Mouse (Mus musculus) MEL (cell line): Measurements from ENCODE around the gene Naa80. TPM values are rescaled to one million over a fixed set of nuclear protein-coding genes. Genes with fewer than 3 reads are reported as not detected.
A peak's percentile ranks its signal among the peaks of the same experiment; 100 is the strongest.

Source experiments
- DNase-seq: peaks from one replicate; pipeline ENCODE4 v3.0.0; 2011; ENCODE audit warnings: low read depth, low spot score
- H3K27ac ChIP-seq: 2 replicates; pipeline ENCODE4 v1.5.1; 2012; ENCODE audit warnings: low read depth, mild to moderate bottlenecking, control low read depth, low read length, moderate library complexity; ENCODE audit not compliant: control insufficient read depth
- H3K27me3 ChIP-seq, 2 experiments: fragments of 150-350 bp in 1 of 2; sonication (generic) in 1 of 2; 2 replicates each; pipeline ENCODE4 v1.6.1; 2012; ENCODE audit warnings: low read length in 2 of 2, mild to moderate bottlenecking in 2 of 2, improper control_type of control experiment in 1 of 2, moderate library complexity in 1 of 2; ENCODE audit not compliant: insufficient read depth in 2 of 2, control insufficient read depth in 1 of 2
- H3K36me3 ChIP-seq, 2 experiments: 2 replicates each; pipeline ENCODE4 v1.6.1; 2012 to 2014; ENCODE audit warnings: low read length in 2 of 2, improper control_type of control experiment in 1 of 2, inconsistent platforms in 1 of 2, mild to moderate bottlenecking in 1 of 2; ENCODE audit not compliant: insufficient read depth in 2 of 2, control insufficient read depth in 1 of 2
- H3K4me1 ChIP-seq, 2 experiments: fragments of 150-350 bp in 1 of 2; sonication (generic) in 1 of 2; 2 replicates each; pipeline ENCODE4 v1.6.1; 2012; ENCODE audit warnings: low read length in 2 of 2, improper control_type of control experiment in 1 of 2, mild to moderate bottlenecking in 1 of 2; ENCODE audit not compliant: insufficient read depth in 2 of 2, control insufficient read depth in 1 of 2
- H3K4me3 ChIP-seq, 2 experiments: fragments of 150-350 bp in 1 of 2; sonication (generic) in 1 of 2; 2 replicates each; pipeline ENCODE4 v1.5.1; 2012; ENCODE audit warnings: low read depth in 2 of 2, low read length in 2 of 2, mild to moderate bottlenecking in 2 of 2, moderate library complexity in 2 of 2, control low read depth in 1 of 2, improper control_type of control experiment in 1 of 2; ENCODE audit not compliant: control insufficient read depth in 1 of 2, insufficient read depth in 1 of 2
- H3K79me2 ChIP-seq: 2 replicates; pipeline ENCODE4 v1.6.1; 2012; ENCODE audit warnings: mild to moderate bottlenecking, low read length, moderate library complexity; ENCODE audit not compliant: control insufficient read depth, poor library complexity, insufficient read depth
- H3K9ac ChIP-seq: 2 replicates; pipeline ENCODE4 v1.6.1; 2012; ENCODE audit warnings: low read depth, mild to moderate bottlenecking, control low read depth, low read length, moderate library complexity; ENCODE audit not compliant: control insufficient read depth, poor library complexity, severe bottlenecking
- H3K9me3 ChIP-seq: fragments of 150-350 bp; sonication (generic); replicated peaks from 2 replicates; pipeline ENCODE4 v1.6.1; 2012; ENCODE audit warnings: mild to moderate bottlenecking, low read length, improper control_type of control experiment, moderate library complexity; ENCODE audit not compliant: insufficient read depth
- BHLHE40 ChIP-seq: IDR thresholded peaks from 2 replicates; pipeline ENCODE4 v1.6.1; 2012; ENCODE audit warnings: low read depth, mild to moderate bottlenecking, inconsistent platforms, low read length, improper control_type of control experiment, borderline replicate concordance
- CHD1 ChIP-seq: IDR thresholded peaks from 2 replicates; pipeline ENCODE4 v1.6.1; 2012; ENCODE audit warnings: low read depth, mild to moderate bottlenecking, inconsistent platforms, low read length, improper control_type of control experiment
- CHD2 ChIP-seq: IDR thresholded peaks from 2 replicates; pipeline ENCODE4 v1.6.1; 2011; ENCODE audit warnings: low read length, improper control_type of control experiment
- GATA1 ChIP-seq: IDR thresholded peaks from 2 replicates; pipeline ENCODE4 v1.6.1; 2011; ENCODE audit warnings: low read depth, low read length, improper control_type of control experiment
- HCFC1 ChIP-seq: IDR thresholded peaks from 2 replicates; pipeline ENCODE4 v1.6.1; 2012; ENCODE audit warnings: low read depth, mild to moderate bottlenecking, inconsistent platforms, low read length, improper control_type of control experiment, moderate library complexity
- MAFK ChIP-seq: IDR thresholded peaks from 2 replicates; pipeline ENCODE4 v1.6.1; 2011; ENCODE audit warnings: low read depth, mild to moderate bottlenecking, low read length, improper control_type of control experiment, borderline replicate concordance
- MAX ChIP-seq: IDR thresholded peaks from 2 replicates; pipeline ENCODE4 v1.6.1; 2011; ENCODE audit warnings: low read length, improper control_type of control experiment
- MAZ ChIP-seq: IDR thresholded peaks from 2 replicates; pipeline ENCODE4 v1.6.1; 2012; ENCODE audit warnings: low read depth, mild to moderate bottlenecking, inconsistent platforms, low read length, improper control_type of control experiment
- NELFE ChIP-seq: IDR thresholded peaks from 2 replicates; pipeline ENCODE4 v1.6.1; 2011; ENCODE audit warnings: low read depth, low read length, improper control_type of control experiment
- NRF1 ChIP-seq: IDR thresholded peaks from 2 replicates; pipeline ENCODE4 v1.6.1; 2014; ENCODE audit warnings: low read depth, mild to moderate bottlenecking, inconsistent platforms, low read length, improper control_type of control experiment, moderate library complexity; ENCODE audit not compliant: poor library complexity, insufficient read depth, severe bottlenecking
- POLR2AphosphoS2 ChIP-seq: IDR thresholded peaks from 2 replicates; pipeline ENCODE4 v1.6.1; 2011; ENCODE audit warnings: low read length, improper control_type of control experiment
- SMC3 ChIP-seq: IDR thresholded peaks from 2 replicates; pipeline ENCODE4 v1.6.1; 2011; ENCODE audit warnings: low read depth, low read length, improper control_type of control experiment
- UBTF ChIP-seq: IDR thresholded peaks from 2 replicates; pipeline ENCODE4 v1.6.1; 2012; ENCODE audit warnings: low read depth, mild to moderate bottlenecking, inconsistent platforms, low read length, improper control_type of control experiment, moderate library complexity, borderline replicate concordance; ENCODE audit not compliant: insufficient read depth
- USF2 ChIP-seq, 2 experiments: IDR thresholded peaks; 2 replicates each; pipeline ENCODE4 v1.6.1; 2011 to 2012; ENCODE audit warnings: improper control_type of control experiment in 2 of 2, low read length in 2 of 2, borderline replicate concordance in 1 of 2, inconsistent platforms in 1 of 2, low read depth in 1 of 2, mild to moderate bottlenecking in 1 of 2; ENCODE audit not compliant: insufficient read depth in 1 of 2
- polyA plus RNA-seq, 2 experiments: library from polyadenylated mRNA; stranded (reverse) in 1 of 2; unstranded in 1 of 2; fragments of >175 nt in 1 of 2; fragments of >200 nt in 1 of 2; gene quantifications; 2 replicates each; pipeline versions ENCODE4 v1.2.1 to v1.2.4; 2012; ENCODE audit warnings: low replicate concordance in 2 of 2, low read depth in 1 of 2; ENCODE audit not compliant: insufficient read length in 2 of 2, insufficient read depth in 1 of 2, missing spikeins in 1 of 2
- total RNA-seq: library from RNA; depleted of rRNA; stranded (reverse); fragments of 300-350 nt; gene quantifications from 2 replicates; pipeline ENCODE4 v1.2.3, GENCODE M21; 2012

Naa80 gene
- total and polyA plus RNA-seq, 3 experiments: 14.3 to 74.0 TPM; not detected in 1

DNA sequence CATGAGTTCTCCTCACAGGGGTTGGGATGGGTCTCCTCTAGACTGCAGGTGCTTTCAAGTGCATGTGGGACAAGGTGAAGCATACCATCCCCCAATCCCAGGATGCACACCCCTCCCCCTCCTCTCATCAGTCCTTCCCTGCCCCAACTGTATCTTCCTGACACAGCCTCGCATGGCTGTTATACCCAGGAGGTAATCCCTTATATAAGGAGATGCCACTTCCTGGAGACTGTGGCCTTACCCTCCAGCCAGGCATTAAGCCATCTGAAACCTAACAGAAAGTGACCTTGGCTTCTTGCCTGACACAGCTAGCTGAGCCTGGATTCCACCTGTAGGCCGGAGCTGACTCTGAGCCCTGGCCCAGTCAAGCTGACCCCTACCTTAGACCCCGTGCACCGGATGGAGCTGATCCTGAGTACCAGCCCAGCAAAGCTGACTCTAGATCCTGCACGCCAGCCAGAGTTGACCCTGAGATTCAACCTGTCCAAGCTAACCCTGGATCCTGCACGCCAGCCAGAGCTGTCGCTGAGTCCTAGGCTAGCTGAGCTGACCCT, 3.9 kb downstream of the Naa80 start:
- no peak for DNase-seq
- TF ChIP-seq BHLHE40 (no peak), CHD2 (no peak), CHD1 (no peak), USF2 (IDR thresholded peaks at IDR 0.05; ENCODE audit: borderline replicate concordance in 1 of 2, insufficient read depth in 1 of 2, low read depth in 1 of 2, low read length in 2 of 2) (no peak), NRF1 (no peak), NELFE (no peak)
- H3K4me3 ChIP-seq: peak overlapping the region; percentile 81 to 98; a peak in 3 of 4 replicates

DNA sequence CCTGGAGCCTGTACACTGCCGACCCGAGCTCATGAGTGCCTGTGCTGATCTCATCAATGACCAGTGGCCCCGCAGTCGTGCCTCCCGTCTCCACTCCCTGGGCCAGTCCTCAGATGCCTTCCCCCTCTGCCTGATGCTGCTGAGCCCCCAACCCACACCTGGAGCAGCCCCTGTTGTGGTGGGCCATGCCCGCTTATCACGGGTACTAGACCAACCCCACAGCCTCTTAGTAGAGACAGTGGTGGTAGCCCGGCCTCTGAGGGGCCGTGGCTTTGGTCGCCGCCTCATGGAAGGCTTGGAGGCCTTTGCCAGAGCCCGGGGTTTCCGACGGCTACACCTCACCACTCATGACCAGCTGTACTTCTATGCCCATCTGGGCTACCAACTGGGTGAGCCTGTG, 4.5 kb downstream of the Naa80 start:
- DNase-seq: no peak
- peaks cover 36% of the 10 kb centered on the region for H3K79me2 ChIP-seq
- no peaks in the 10 kb centered on the region for H3K27me3 ChIP-seq
- H3K4me3 ChIP-seq: no peak overlapping the region
- peaks cover 8 to 28% of the 10 kb centered on the region in 2 experiments; a peak in 3 of 4 replicates for H3K4me1 ChIP-seq
- no peak overlapping the region for H3K27ac ChIP-seq
- TF ChIP-seq HCFC1 (no peak), UBTF (no peak), MAX (no peak), POLR2AphosphoS2 (no peak), GATA1 (no peak), NRF1 (no peak), MAFK (no peak), SMC3 (no peak), MAZ (no peak)
- no peaks in the 10 kb centered on the region for H3K9me3 ChIP-seq
- H3K36me3 ChIP-seq: peaks cover 0 to 18% of the 10 kb centered on the region in 2 experiments; a peak in 2 of 4 replicates
- H3K9ac ChIP-seq: no peak overlapping the region

More for the DNA sequence above, 3.9 kb downstream of the Naa80 start:
- H3K27me3 ChIP-seq: no peaks in the 10 kb centered on the region
- H3K79me2 ChIP-seq: peaks cover 30% of the 10 kb centered on the region
- peaks cover 8 to 28% of the 10 kb centered on the region in 2 experiments; a peak in 3 of 4 replicates for H3K4me1 ChIP-seq
- peaks cover 0 to 18% of the 10 kb centered on the region in 2 experiments; a peak in 2 of 4 replicates for H3K36me3 ChIP-seq
- peak overlapping the region; percentile 78; the same call in 1 of the 2 replicates for H3K9ac ChIP-seq
- no peaks in the 10 kb centered on the region for H3K9me3 ChIP-seq
- H3K27ac ChIP-seq: peak overlapping the region; percentile 55
